Mouse (Mus musculus): Measurements from ENCODE around the gene Flt3l. TPM values are rescaled to one million over a fixed set of nuclear protein-coding genes. Genes with fewer than 3 reads are reported as not detected.

The Flt3l gene
- polyA plus RNA-seq, 1 experiment: 24.4 TPM

DNA sequence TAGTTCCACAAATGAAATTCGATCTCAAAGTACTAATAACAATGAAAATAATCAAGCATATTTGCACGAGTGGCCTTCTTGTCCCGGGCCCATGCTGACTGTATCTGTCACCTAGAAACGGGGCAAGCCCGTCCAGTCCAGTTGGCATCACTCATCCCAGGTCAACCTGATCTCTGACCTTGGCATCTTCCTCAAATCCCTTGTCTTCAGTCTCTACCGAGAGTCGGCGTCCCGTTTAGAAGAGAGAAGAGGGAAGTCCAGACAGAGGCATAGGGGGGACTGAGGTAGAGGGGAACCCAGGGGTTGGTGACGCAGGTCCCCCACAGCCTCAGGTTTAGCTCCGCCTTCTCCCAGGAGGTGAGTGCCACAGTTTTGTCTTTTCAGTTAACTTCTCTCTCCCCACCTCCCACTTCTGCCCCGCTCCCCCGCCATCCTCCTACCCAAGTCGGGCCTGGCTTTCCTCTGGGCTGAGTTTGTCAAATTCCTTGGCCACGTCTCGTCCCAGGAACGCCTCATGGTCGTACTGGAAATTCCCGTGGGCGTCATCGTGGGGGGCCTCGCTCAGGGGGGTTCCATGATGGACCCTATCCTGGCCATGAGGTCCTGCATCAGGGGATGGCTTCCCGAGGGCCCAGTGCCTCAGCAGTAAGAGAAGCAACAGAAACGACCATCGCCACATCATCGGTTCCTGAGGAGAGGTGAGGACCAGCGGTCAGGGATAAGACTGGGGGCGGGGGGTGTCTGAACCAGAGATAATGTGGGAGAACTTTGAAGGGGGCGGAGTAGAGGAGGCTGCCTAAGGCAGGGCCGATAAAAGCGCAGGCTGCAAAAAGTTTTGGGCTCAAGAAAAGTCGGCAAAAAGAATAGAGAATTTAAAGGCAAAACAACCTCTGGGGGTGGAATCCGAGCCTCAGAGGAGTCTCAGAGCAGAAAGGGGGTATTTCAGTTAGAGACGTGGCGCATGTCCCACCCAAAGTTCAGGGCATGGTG lies 44.9 kb downstream of the Flt3l start:
- DNase-seq: no peak
- TF ChIP-seq CTCF (IDR thresholded peaks at IDR 0.05; ENCODE audit: borderline replicate concordance, insufficient read depth, low read depth, low read length): no peak
- no peak for TF ChIP-seq POLR2A (IDR thresholded peaks at IDR 0.05; ENCODE audit: borderline replicate concordance, insufficient read depth, low read length)
- WGBS: 22% methylated on average over 35 of the region's 35 CpGs
- H3K27me3 ChIP-seq (ENCODE audit: control insufficient read depth, insufficient read depth, low read length): no peaks in the 10 kb centered on the region; the same call in 1 of the 2 replicates
- H3K4me1 ChIP-seq (ENCODE audit: control insufficient read depth, insufficient read depth, low read length): no peaks in the 10 kb centered on the region
- H3K4me3 ChIP-seq (replicated peaks; ENCODE audit: insufficient read depth, low read depth, low read length): no peak overlapping the region
- no peak overlapping the region for H3K27ac ChIP-seq (ENCODE audit: insufficient read depth, low read length)

DNA sequence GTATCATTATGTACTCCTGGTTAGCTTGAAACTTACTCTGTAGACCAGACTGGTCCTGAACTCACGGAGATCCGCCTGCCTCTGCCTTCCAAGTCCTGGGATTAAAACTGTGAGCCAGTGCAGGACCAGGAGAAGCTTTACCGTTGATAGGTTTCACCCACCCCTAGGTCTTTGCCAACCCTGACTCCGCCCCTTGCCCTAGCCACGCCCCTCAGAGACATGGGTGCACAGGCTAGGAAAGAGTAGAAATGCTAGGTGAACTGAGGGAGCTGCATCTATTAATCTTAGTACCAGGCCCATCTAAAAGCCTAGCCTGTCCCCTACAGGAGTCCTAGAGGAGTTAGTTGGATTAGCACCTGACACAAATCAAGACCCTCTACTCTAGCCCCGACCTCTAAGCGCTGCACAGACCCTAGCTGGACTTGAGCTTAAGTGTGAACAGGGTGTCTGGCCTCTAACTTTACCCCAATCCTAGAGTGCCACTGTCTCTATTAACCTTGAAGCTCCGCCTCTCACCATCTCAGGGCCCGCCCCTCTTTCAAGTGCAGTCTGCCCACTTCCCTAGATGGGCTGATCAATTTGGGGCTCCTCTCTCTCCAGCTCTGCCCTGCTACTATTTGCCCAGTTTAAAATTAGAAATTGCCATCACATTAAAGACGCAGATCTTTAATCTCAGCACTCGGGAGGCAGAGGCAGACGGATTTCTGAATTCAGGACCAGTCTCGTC lies 45.8 kb downstream of the Flt3l start:
- 84% methylated on average over 13 of the region's 13 CpGs for WGBS
- no peaks in the 10 kb centered on the region for H3K4me1 ChIP-seq (ENCODE audit: control insufficient read depth, insufficient read depth, low read length)
- TF ChIP-seq CTCF (IDR thresholded peaks at IDR 0.05; ENCODE audit: borderline replicate concordance, insufficient read depth, low read depth, low read length): no peak
- TF ChIP-seq POLR2A (IDR thresholded peaks at IDR 0.05; ENCODE audit: borderline replicate concordance, insufficient read depth, low read length): no peak
- no peak for DNase-seq
- H3K27ac ChIP-seq (ENCODE audit: insufficient read depth, low read length): no peak overlapping the region
- no peak overlapping the region for H3K4me3 ChIP-seq (replicated peaks; ENCODE audit: insufficient read depth, low read depth, low read length)
- no peaks in the 10 kb centered on the region; the same call in 1 of the 2 replicates for H3K27me3 ChIP-seq (ENCODE audit: control insufficient read depth, insufficient read depth, low read length)

GRCm38 (mm10) chr7:45088597-45088996 lies 47.6 kb downstream of the Flt3l start:
- no peak for DNase-seq
- TF ChIP-seq CTCF (IDR thresholded peaks at IDR 0.05; ENCODE audit: borderline replicate concordance, insufficient read depth, low read depth, low read length): no peak
- no peak for TF ChIP-seq POLR2A (IDR thresholded peaks at IDR 0.05; ENCODE audit: borderline replicate concordance, insufficient read depth, low read length)
- H3K4me1 ChIP-seq (ENCODE audit: control insufficient read depth, insufficient read depth, low read length): no peaks in the 10 kb centered on the region
- 94% methylated on average over 17 of the region's 17 CpGs for WGBS
- no peak overlapping the region for H3K4me3 ChIP-seq (replicated peaks; ENCODE audit: insufficient read depth, low read depth, low read length)
- no peak overlapping the region for H3K27ac ChIP-seq (ENCODE audit: insufficient read depth, low read length)
- H3K27me3 ChIP-seq (ENCODE audit: control insufficient read depth, insufficient read depth, low read length): no peaks in the 10 kb centered on the region; the same call in 1 of the 2 replicates

GRCm38 (mm10) chr7:45086084-45086483 lies 50.1 kb downstream of the Flt3l start:
- DNase-seq: no peak
- Histone ChIP-seq H3K4me3 (replicated peaks; ENCODE audit: insufficient read depth, low read depth, low read length) (no peak overlapping the region), H3K27me3 (ENCODE audit: control insufficient read depth, insufficient read depth, low read length) (no peaks in the 10 kb centered on the region), H3K4me1 (ENCODE audit: control insufficient read depth, insufficient read depth, low read length) (no peaks in the 10 kb centered on the region), H3K27ac (ENCODE audit: insufficient read depth, low read length) (no peak overlapping the region)
- 79% methylated on average over 4 of the region's 4 CpGs for WGBS
- TF ChIP-seq CTCF (IDR thresholded peaks at IDR 0.05; ENCODE audit: borderline replicate concordance, insufficient read depth, low read depth, low read length) (no peak), POLR2A (IDR thresholded peaks at IDR 0.05; ENCODE audit: borderline replicate concordance, insufficient read depth, low read length) (no peak)

DNA sequence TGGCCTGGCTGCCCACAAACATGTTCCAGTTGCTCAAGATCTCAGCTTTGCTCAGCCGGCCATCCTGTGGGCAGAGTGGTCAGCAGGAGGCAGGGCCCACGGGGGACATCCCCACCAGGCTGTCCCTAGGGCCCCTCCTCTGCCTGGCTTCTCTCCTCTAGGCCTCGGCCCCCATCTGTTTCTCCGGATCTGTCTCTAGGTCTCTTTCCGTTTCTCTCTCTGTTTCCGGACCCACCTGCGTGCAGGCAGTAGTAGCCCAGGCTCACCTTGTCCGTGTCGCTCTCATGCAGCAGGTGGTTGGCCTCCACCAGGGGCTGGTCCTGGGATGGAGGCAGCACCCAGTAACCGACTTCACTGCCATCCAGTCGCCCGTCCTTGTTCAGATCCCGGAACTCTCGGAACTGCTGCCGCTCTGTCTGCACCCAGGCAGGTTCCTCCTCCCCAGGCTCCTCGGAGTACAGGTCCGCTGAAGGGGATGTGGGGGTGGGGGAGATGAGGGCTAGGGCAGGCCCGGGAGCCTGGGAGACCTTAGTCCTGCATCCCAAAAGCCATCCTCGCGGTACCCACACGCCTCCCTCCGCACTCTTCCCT lies 52.8 kb downstream of the Flt3l start:
- Histone ChIP-seq H3K4me1 (ENCODE audit: control insufficient read depth, insufficient read depth, low read length) (no peaks in the 10 kb centered on the region), H3K27me3 (ENCODE audit: control insufficient read depth, insufficient read depth, low read length) (no peaks in the 10 kb centered on the region), H3K4me3 (replicated peaks; ENCODE audit: insufficient read depth, low read depth, low read length) (no peak overlapping the region), H3K27ac (ENCODE audit: insufficient read depth, low read length) (no peak overlapping the region)
- TF ChIP-seq POLR2A (IDR thresholded peaks at IDR 0.05; ENCODE audit: borderline replicate concordance, insufficient read depth, low read length): no peak
- no peak for TF ChIP-seq CTCF (IDR thresholded peaks at IDR 0.05; ENCODE audit: borderline replicate concordance, insufficient read depth, low read depth, low read length)
- 80% methylated on average over 22 of the region's 22 CpGs for WGBS
- DNase-seq: no peak

GRCm38 (mm10) chr7:45082401-45083299 lies 53.6 kb downstream of the Flt3l start:
- H3K27me3 ChIP-seq (ENCODE audit: control insufficient read depth, insufficient read depth, low read length): no peaks in the 10 kb centered on the region
- no peak overlapping the region; the same call in 1 of the 2 replicates for H3K27ac ChIP-seq (ENCODE audit: insufficient read depth, low read length)
- H3K4me3 ChIP-seq (replicated peaks; ENCODE audit: insufficient read depth, low read depth, low read length): no peak overlapping the region
- WGBS: 72% methylated on average over 25 of the region's 25 CpGs
- H3K4me1 ChIP-seq (ENCODE audit: control insufficient read depth, insufficient read depth, low read length): no peaks in the 10 kb centered on the region
- no peak for DNase-seq
- TF ChIP-seq POLR2A (IDR thresholded peaks at IDR 0.05; ENCODE audit: borderline replicate concordance, insufficient read depth, low read length) (no peak), CTCF (IDR thresholded peaks at IDR 0.05; ENCODE audit: borderline replicate concordance, insufficient read depth, low read depth, low read length) (no peak)

DNA sequence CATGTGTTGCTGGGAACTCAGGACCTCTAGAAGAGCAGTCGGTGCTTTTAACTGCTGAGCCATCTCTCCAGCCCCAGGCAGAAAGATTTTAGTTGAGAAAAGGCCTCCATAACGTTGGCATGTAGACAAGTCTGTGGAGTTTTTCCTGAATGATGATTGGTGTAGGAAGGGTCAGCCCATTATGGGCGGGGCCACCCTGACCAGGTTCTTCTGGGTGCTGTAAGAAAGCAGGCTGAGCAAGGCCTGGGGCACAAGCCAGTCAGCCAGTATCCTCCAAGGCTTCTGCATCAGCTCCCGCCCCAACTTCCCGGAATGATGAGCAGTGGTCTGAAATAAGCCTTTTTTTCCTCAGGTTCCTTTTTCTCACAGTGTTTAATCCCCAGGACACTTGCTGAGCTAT lies 55.2 kb downstream of the Flt3l start:
- H3K4me3 ChIP-seq (replicated peaks; ENCODE audit: insufficient read depth, low read depth, low read length): no peak overlapping the region
- WGBS: 58% methylated on average over 5 of the region's 5 CpGs
- no peak overlapping the region for H3K27ac ChIP-seq (ENCODE audit: insufficient read depth, low read length)
- TF ChIP-seq CTCF (IDR thresholded peaks at IDR 0.05; ENCODE audit: borderline replicate concordance, insufficient read depth, low read depth, low read length) (no peak), POLR2A (IDR thresholded peaks at IDR 0.05; ENCODE audit: borderline replicate concordance, insufficient read depth, low read length) (no peak)
- H3K4me1 ChIP-seq (ENCODE audit: control insufficient read depth, insufficient read depth, low read length): no peaks in the 10 kb centered on the region
- DNase-seq: no peak
- no peaks in the 10 kb centered on the region for H3K27me3 ChIP-seq (ENCODE audit: control insufficient read depth, insufficient read depth, low read length)
